Mouse (Mus musculus) liver, embryonic 16.5 days (tissue): ENCODE data around the gene Gm6020. TPM values are rescaled to one million over a fixed set of nuclear protein-coding genes. Genes with fewer than 3 reads are reported as not detected.

Source experiments
- ATAC-seq: fragments of 200-750 bp; cut with Nextera tagmentation; 2 replicates; pipeline ENCODE4 v1.8.0; 2017; ENCODE audit warnings: low read depth, mild to moderate bottlenecking, moderate number of reproducible peaks, moderate library complexity
- H3K27ac ChIP-seq: fragments of 300-500 bp; sonication (generic); 2 replicates; pipeline ENCODE4 v1.5.1; 2014; ENCODE audit warnings: mild to moderate bottlenecking, low read length
- H3K27me3 ChIP-seq: fragments of 300-500 bp; sonication (generic); 2 replicates; pipeline ENCODE4 v1.6.1; 2014; ENCODE audit warnings: low read depth, low read length, mixed read lengths; ENCODE audit not compliant: control insufficient read depth, insufficient read depth
- H3K36me3 ChIP-seq: fragments of 300-500 bp; sonication (generic); 2 replicates; pipeline ENCODE4 v1.6.1; 2014; ENCODE audit warnings: mild to moderate bottlenecking; ENCODE audit not compliant: control insufficient read depth, insufficient read depth
- H3K4me1 ChIP-seq: fragments of 300-500 bp; sonication (generic); 2 replicates; pipeline ENCODE4 v1.6.1; 2014; ENCODE audit warnings: low read depth, low read length, mixed read lengths; ENCODE audit not compliant: control insufficient read depth
- H3K4me2 ChIP-seq: fragments of 300-500 bp; sonication (generic); 2 replicates; pipeline ENCODE4 v1.6.1; 2014; ENCODE audit warnings: low read depth, low read length, mixed read lengths
- H3K4me3 ChIP-seq: fragments of 300-500 bp; sonication (generic); 2 replicates; pipeline ENCODE4 v1.5.1; 2014; ENCODE audit warnings: low read depth, mild to moderate bottlenecking, low read length
- H3K9ac ChIP-seq: fragments of 300-500 bp; sonication (generic); 2 replicates; pipeline ENCODE4 v1.6.1; 2014; ENCODE audit warnings: low read depth, low read length
- H3K9me3 ChIP-seq: fragments of 300-500 bp; sonication (generic); replicated peaks from 2 replicates; pipeline ENCODE4 v1.6.1; 2016; ENCODE audit warnings: low read length; ENCODE audit not compliant: control insufficient read depth
- WGBS: fragments of 180-500 bp; shearing (Covaris S2); extraction: QIAGEN DNeasy Blood & Tissue Kit; methylation state at CpG from one replicate; pipeline ENCODE4 v1.1.7; 2014; ENCODE audit not compliant: insufficient replicate concordance; 5-methylcytosine and 5-hydroxymethylcytosine counted together
- polyA plus RNA-seq: library from polyadenylated mRNA; unstranded; fragments of >200 nt; fragmentation: Nextera tagmentation; extraction: Ambion mirVana; gene quantifications from 2 replicates; pipeline ENCODE4 v1.2.1, GENCODE M21; 2015

The Gm6020 gene
- polyA plus RNA-seq, 1 experiment from 2014 or later, result not detected

- H3K4me1 ChIP-seq, result peaks cover 19% of the 10 kb centered on the region
- ATAC-seq, result no peak
- H3K27ac ChIP-seq, result peak within 1 kb of the TSS; percentile 77
- peaks cover 6% of the 10 kb centered on the region for H3K9me3 ChIP-seq
- H3K36me3 ChIP-seq, result no peaks in the 10 kb centered on the region
- H3K4me2 ChIP-seq, result peak within 1 kb of the TSS; percentile 76
- WGBS, result 41% methylated on average over 36 of the region's 36 CpGs
- H3K4me3 ChIP-seq, result peak within 1 kb of the TSS; percentile 63
- no peaks in the 10 kb centered on the region for H3K27me3 ChIP-seq
- peak within 1 kb of the TSS; percentile 47 for H3K9ac ChIP-seq
Observed at GRCm38 (mm10) chr19:61227941-61228701, 44.4 kb downstream of the Gm6020 start, which contains the start of gene Csf2ra. Gene Csf2ra, minus strand, starts transcription at chr19:61228429.

Other genes starting within 250 kb of the Gm6020 start
- gene Zfp950, start 43.0 kb upstream of the Gm6020 start, polyA plus RNA-seq, result 11.7 and 15.4 TPM in 2 replicates
- 0.06 and 0.07 TPM in 2 replicates for gene Gm7102, start 7.6 kb upstream of the Gm6020 start, polyA plus RNA-seq
- 13.8 and 18.2 TPM in 2 replicates for gene Csf2ra, start 44.5 kb downstream of the Gm6020 start, polyA plus RNA-seq
- not detected in 2 replicates for gene Gm21060, start 113.2 kb downstream of the Gm6020 start, polyA plus RNA-seq